In the genomic region with DNA sequence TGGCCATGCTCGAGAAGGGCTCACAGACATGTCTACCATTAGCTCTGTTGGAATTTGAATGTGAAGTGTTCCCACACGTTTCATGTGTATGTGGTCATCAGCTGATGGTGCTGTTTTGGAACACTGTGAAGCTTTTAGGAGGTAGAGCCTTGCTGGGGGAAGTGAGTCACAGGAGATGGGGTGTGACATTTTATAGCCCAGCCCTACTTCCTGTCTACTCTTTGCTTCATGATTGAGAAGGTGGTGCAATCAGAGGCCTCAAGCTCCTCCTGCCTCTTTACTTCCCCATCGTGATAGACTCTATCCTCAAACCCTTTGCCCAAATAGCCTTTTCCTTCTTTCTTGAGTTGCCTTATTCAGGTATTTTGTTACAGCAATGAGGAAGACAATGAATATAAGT, we compare ENCODE assay signal across 26 mouse cellular contexts.
DNase-seq lines count a peak whose midpoint lies in the region; ATAC-seq and TF ChIP-seq lines count a peak whose summit lies in the region.
"Had no signal": no experiment of that assay in that cellular context is flagged by ENCODE, and none has a peak within 500 bp of the region (broad histone marks: within the 10 kb centered on the region; RNA-seq: fewer than 3 reads in every experiment).

No protein-coding gene starts in this region.

- H3K9me3 ChIP-seq in CH12.LX (replicated peaks; ENCODE audit: low read length) = no peaks in the 10 kb centered on the region
- H3K9me3 ChIP-seq: embryonic facial prominence, embryonic 10.5 days; embryonic facial prominence, embryonic 13.5 days; forebrain, embryonic 12.5 days; forebrain, embryonic 15.5 days had no signal

- H3K4me2 ChIP-seq in CH12.LX (ENCODE audit: insufficient read depth, low read depth, poor library complexity, severe bottlenecking) = no peak overlapping the region
- H3K4me2 ChIP-seq: embryonic facial prominence, embryonic 13.5 days; forebrain, embryonic 12.5 days; forebrain, embryonic 15.5 days; heart, embryonic 11.5 days; hindbrain, embryonic 14.5 days had no signal

- H3K27ac ChIP-seq in CH12.LX (ENCODE audit: insufficient read depth, low read depth) = no peak overlapping the region
- H3K27ac ChIP-seq: embryonic facial prominence, embryonic 10.5 days; embryonic facial prominence, embryonic 13.5 days; forebrain, embryonic 12.5 days; forebrain, embryonic 15.5 days; heart, adult 2 months; hindbrain, embryonic 14.5 days; hindbrain, postnatal 0 days had no signal

- TF ChIP-seq EP300 in CH12.LX (IDR thresholded peaks at IDR 0.05; ENCODE audit: low read length) = no peak

- in situ Hi-C loops in CH12.LX (cut with MboI; ENCODE audit: low pct_ligation_motif_present, low pct_unique_long_range_greater_than_20kb, low sequenced_read_pairs) = no loop called here

- DNase-seq in 3134 (ENCODE audit: extremely low read depth, insufficient read length, low spot score) = peak; percentile 25
- peak; percentile 23 for DNase-seq in CH12.LX (ENCODE audit: extremely low read depth)
- no peak for DNase-seq in adrenal gland, postnatal 4 days (ENCODE audit: low spot score in 2 of 2)
- DNase-seq in heart, adult 8-10 months (ENCODE audit: low spot score) = no peak
- DNase-seq: adrenal gland, postnatal 10 days; adrenal gland, postnatal 36 days; cerebellum, adult 11 months; cerebellum, adult 2 months; cerebellum, adult 9-11 months; cerebellum, postnatal 25 days; embryo, embryonic 11 days; gastrocnemius, postnatal 25 days; heart, adult 2 months had no signal

- ATAC-seq in hematopoietic stem cell, adult 5-6 weeks (replicated peaks in 1 of 2; ENCODE audit: insufficient read depth in 1 of 2, low FRiP score in 2 of 2, low TSS enrichment in 1 of 2, low read depth in 1 of 2, poor library complexity in 2 of 2, severe bottlenecking in 2 of 2) = peak; percentile 56 to 72; a peak in 2 of 4 replicates
- peak; percentile 96 for ATAC-seq in neutrophil, adult 5-6 weeks (ENCODE audit: extremely low read depth, insufficient number of reproducible peaks, low FRiP score, poor library complexity, severe bottlenecking)
- ATAC-seq: forebrain, embryonic 15.5 days; hindbrain, postnatal 0 days; inflammation-experienced regulatory T-cells, adult 6 months; Patski had no signal

- TF ChIP-seq CTCF in CH12.LX (conservative IDR thresholded peaks at IDR 0.05 in 1 of 2, IDR thresholded peaks at IDR 0.05 in 1 of 2; ENCODE audit: low read depth in 2 of 2, low read length in 2 of 2) = no peak

- H3K36me3 ChIP-seq in CH12.LX (replicated peaks in 1 of 2; ENCODE audit: control insufficient read depth in 1 of 2, insufficient read depth in 1 of 2, low read length in 1 of 2) = no peaks in the 10 kb centered on the region
- H3K36me3 ChIP-seq: embryonic facial prominence, embryonic 10.5 days; embryonic facial prominence, embryonic 13.5 days; forebrain, embryonic 12.5 days; forebrain, embryonic 15.5 days; G1E had no signal

- H3K9ac ChIP-seq in CH12.LX (ENCODE audit: insufficient read depth, low read depth) = no peak overlapping the region
- H3K9ac ChIP-seq: embryonic facial prominence, embryonic 13.5 days; forebrain, embryonic 12.5 days; forebrain, embryonic 15.5 days; hindbrain, embryonic 14.5 days had no signal

- no peak for TF ChIP-seq RAD21 in CH12.LX (IDR thresholded peaks at IDR 0.05; ENCODE audit: low read depth, low read length)

- dilution Hi-C loops in CH12.LX (cut with MboI; ENCODE audit: extremely low pct_ligation_motif_present, extremely low pct_unique_long_range_greater_than_20kb, low sequenced_read_pairs) = no loop called here

- TF ChIP-seq POLR2A in CH12.LX (IDR thresholded peaks at IDR 0.05; ENCODE audit: low read depth, low read length) = no peak

- no peaks in the 10 kb centered on the region for H3K4me1 ChIP-seq in CH12.LX (ENCODE audit: control insufficient read depth in 1 of 2, insufficient read depth in 2 of 2)
- H3K4me1 ChIP-seq: embryonic facial prominence, embryonic 13.5 days; forebrain, embryonic 15.5 days had no signal

- H3K27me3 ChIP-seq in CH12.LX (replicated peaks) = peaks cover 85% of the 10 kb centered on the region
- H3K27me3 ChIP-seq: embryonic facial prominence, embryonic 13.5 days; forebrain, embryonic 12.5 days; forebrain, embryonic 15.5 days; Patski had no signal

- peak overlapping the region in 1 of 3 experiments; percentile 20 for H3K4me3 ChIP-seq in CH12.LX (replicated peaks in 1 of 3; ENCODE audit: low read depth in 2 of 3, low read length in 2 of 3, poor library complexity in 1 of 3)
- H3K4me3 ChIP-seq: embryonic facial prominence, embryonic 10.5 days; embryonic facial prominence, embryonic 13.5 days; erythroblast, embryonic 14.5 days; forebrain, embryonic 12.5 days; forebrain, embryonic 15.5 days; heart, adult 2 months had no signal

- H3K79me2 ChIP-seq in CH12.LX (replicated peaks; ENCODE audit: control insufficient read depth, extremely low read depth, insufficient read depth, poor library complexity, severe bottlenecking) = no peaks in the 10 kb centered on the region

TF ChIP-seq in CH12.LX, 34 proteins besides CTCF, POLR2A, EP300 and RAD21:
- TF ChIP-seq ZKSCAN1 (IDR thresholded peaks at IDR 0.05; ENCODE audit: borderline replicate concordance, low read depth, low read length) (no peak), MAX (IDR thresholded peaks at IDR 0.05; ENCODE audit: low read length) (no peak), ELF1 (IDR thresholded peaks at IDR 0.05; ENCODE audit: low read depth, low read length) (no peak), JUN (IDR thresholded peaks at IDR 0.05; ENCODE audit: insufficient read depth, low read depth, low read length) (no peak), MAZ (IDR thresholded peaks at IDR 0.05; ENCODE audit: low read depth, low read length) (no peak), IRF4 (IDR thresholded peaks at IDR 0.05; ENCODE audit: low read depth, low read length) (no peak), ETS1 (conservative IDR thresholded peaks at IDR 0.05; ENCODE audit: low read depth, low read length) (no peak), HCFC1 (IDR thresholded peaks at IDR 0.05; ENCODE audit: low read depth, low read length) (no peak), MEF2A (IDR thresholded peaks at IDR 0.05; ENCODE audit: borderline replicate concordance, low read depth, low read length) (no peak), UBTF (IDR thresholded peaks at IDR 0.05; ENCODE audit: low read depth, low read length) (no peak), POLR2AphosphoS2 (IDR thresholded peaks at IDR 0.05; ENCODE audit: low read depth, low read length) (no peak), NELFE (IDR thresholded peaks at IDR 0.05; ENCODE audit: low read depth, low read length) (no peak), NRF1 (IDR thresholded peaks at IDR 0.05; ENCODE audit: low read depth, low read length) (no peak), RCOR1 (conservative IDR thresholded peaks at IDR 0.05; ENCODE audit: low read depth, low read length) (no peak), BHLHE40 (IDR thresholded peaks at IDR 0.05; ENCODE audit: low read depth, low read length) (no peak), TBP (conservative IDR thresholded peaks at IDR 0.05; ENCODE audit: low read depth, low read length) (no peak), ZC3H11A (IDR thresholded peaks at IDR 0.05; ENCODE audit: low read depth, low read length) (no peak), USF1 (IDR thresholded peaks at IDR 0.05; ENCODE audit: low read depth, low read length) (no peak), KAT2A (IDR thresholded peaks at IDR 0.05; ENCODE audit: insufficient replicate concordance, low read length) (no peak), GABPA (IDR thresholded peaks at IDR 0.05; ENCODE audit: insufficient replicate concordance, low read depth, low read length) (no peak)

Comparison
In these comparisons a context has a peak if more than half of its experiments do, and no peak if none do; other contexts are left out.
1. DNase-seq: peak in 3134 (single experiment) and CH12.LX (single experiment); none in adrenal gland, postnatal 4 days (0 of 2) and heart, adult 8-10 months (single experiment).